Mouse (Mus musculus) limb, embryonic 12.5 days (tissue): ENCODE data around the gene Bglap. TPM values are rescaled to one million over a fixed set of nuclear protein-coding genes. Genes with fewer than 3 reads are reported as not detected.

ENCODE experiments used
- ATAC-seq: fragments of 200-750 bp; cut with Nextera tagmentation; 2 replicates; pipeline ENCODE4 v1.8.0; 2017; ENCODE audit warnings: low read depth, moderate TSS enrichment; ENCODE audit not compliant: insufficient number of reproducible peaks, insufficient read depth, low FRiP score, low TSS enrichment
- H3K27ac ChIP-seq: fragments of 300-500 bp; sonication (generic); 2 replicates; pipeline ENCODE4 v1.5.1; 2016; ENCODE audit warnings: mild to moderate bottlenecking, moderate library complexity
- H3K27me3 ChIP-seq: fragments of 300-500 bp; sonication (generic); 2 replicates; pipeline ENCODE4 v1.6.1; 2016; ENCODE audit warnings: mild to moderate bottlenecking, moderate library complexity
- H3K36me3 ChIP-seq: fragments of 300-500 bp; sonication (generic); 2 replicates; pipeline ENCODE4 v1.6.1; 2016; ENCODE audit warnings: mild to moderate bottlenecking, moderate library complexity
- H3K4me1 ChIP-seq: fragments of 300-500 bp; sonication (generic); replicated peaks from 2 replicates; pipeline ENCODE4 v1.6.1; 2016
- H3K4me2 ChIP-seq: fragments of 300-500 bp; sonication (generic); 2 replicates; pipeline ENCODE4 v1.6.1; 2016; ENCODE audit warnings: mild to moderate bottlenecking, moderate library complexity
- H3K4me3 ChIP-seq: fragments of 300-500 bp; sonication (generic); replicated peaks from 2 replicates; pipeline ENCODE4 v1.5.1; 2016; ENCODE audit warnings: mild to moderate bottlenecking
- H3K9ac ChIP-seq: fragments of 300-500 bp; sonication (generic); replicated peaks from 2 replicates; pipeline ENCODE4 v1.6.1; 2016; ENCODE audit warnings: mild to moderate bottlenecking, moderate library complexity
- H3K9me3 ChIP-seq: fragments of 300-500 bp; sonication (generic); 2 replicates; pipeline ENCODE4 v1.6.1; 2016; ENCODE audit warnings: mild to moderate bottlenecking, moderate library complexity
- WGBS: fragments of 180-500 bp; shearing (Covaris S2); methylation state at CpG from one replicate; pipeline ENCODE4 v1.1.7; 2016; 5-methylcytosine and 5-hydroxymethylcytosine counted together
- polyA plus RNA-seq: library from polyadenylated mRNA; unstranded; fragments of >200 nt; fragmentation: Nextera tagmentation; extraction: Ambion mirVana; gene quantifications from 2 replicates; pipeline ENCODE4 v1.2.1, GENCODE M21; 2016

Gene Bglap
- polyA plus RNA-seq, 1 experiment from 2014 or later = not detected

- Histone ChIP-seq H3K36me3 (peaks cover 55% of the 10 kb centered on the region), H3K4me2 (no peak overlapping the region), H3K4me1 (peaks cover 21% of the 10 kb centered on the region), H3K4me3 (no peak overlapping the region), H3K27ac (no peak overlapping the region), H3K9me3 (no peaks in the 10 kb centered on the region), H3K9ac (no peak overlapping the region), H3K27me3 (no peaks in the 10 kb centered on the region)
- WGBS = 85% methylated on average over 4 of the region's 4 CpGs
- ATAC-seq = no peak
Measured at GRCm38 (mm10) chr3:88411681-88412080, 27.4 kb upstream of the Bglap start.

GRCm38 (mm10) chr3:88410645-88411031, 26.4 kb upstream of the Bglap start:
- no peaks in the 10 kb centered on the region for H3K9me3 ChIP-seq
- 20% methylated on average over 7 of the region's 7 CpGs for WGBS
- peak overlapping the region; percentile 76 for H3K4me2 ChIP-seq
- H3K27me3 ChIP-seq = no peaks in the 10 kb centered on the region
- peak overlapping the region; percentile 84 for H3K9ac ChIP-seq
- H3K27ac ChIP-seq = peak overlapping the region; percentile 95
- ATAC-seq = no peak
- peaks cover 49% of the 10 kb centered on the region for H3K36me3 ChIP-seq
- peaks cover 21% of the 10 kb centered on the region for H3K4me1 ChIP-seq
- peak overlapping the region; percentile 77 for H3K4me3 ChIP-seq

GRCm38 (mm10) chr3:88409741-88410644, 25.7 kb upstream of the Bglap start, which contains the start of gene Pmf1:
Gene Pmf1 (minus strand): TSS chr3:88410331.
- peak; percentile 89 for ATAC-seq
- peaks cover 21% of the 10 kb centered on the region for H3K4me1 ChIP-seq
- no peaks in the 10 kb centered on the region for H3K27me3 ChIP-seq
- peaks cover 43% of the 10 kb centered on the region for H3K36me3 ChIP-seq
- H3K9ac ChIP-seq = peak within 1 kb of the TSS; percentile 84
- H3K27ac ChIP-seq = peak within 1 kb of the TSS; percentile 95
- peak within 1 kb of the TSS; percentile 77 for H3K4me3 ChIP-seq
- WGBS = 1% methylated on average over 54 of the region's 54 CpGs
- H3K4me2 ChIP-seq = peak within 1 kb of the TSS; percentile 76
- no peaks in the 10 kb centered on the region for H3K9me3 ChIP-seq

- peak overlapping the region; percentile 84 for H3K9ac ChIP-seq
- peak overlapping the region; percentile 95; the same call in 1 of the 2 replicates for H3K27ac ChIP-seq
- no peak for ATAC-seq
Measured at GRCm38 (mm10) chr3:88408953-88409352, 24.7 kb upstream of the Bglap start.

GRCm38 (mm10) chr3:88407529-88407928, 23.3 kb upstream of the Bglap start:
- Histone ChIP-seq H3K4me3 (no peak overlapping the region), H3K9ac (no peak overlapping the region), H3K9me3 (no peaks in the 10 kb centered on the region), H3K27me3 (no peaks in the 10 kb centered on the region), H3K4me2 (no peak overlapping the region), H3K27ac (no peak overlapping the region), H3K4me1 (peaks cover 21% of the 10 kb centered on the region), H3K36me3 (peaks cover 40% of the 10 kb centered on the region)
- no peak for ATAC-seq
- WGBS = 59% methylated on average over 7 of the region's 7 CpGs

More at GRCm38 (mm10) chr3:88408953-88409352, 24.7 kb upstream of the Bglap start:
- no peaks in the 10 kb centered on the region for H3K27me3 ChIP-seq
- peak overlapping the region; percentile 77 for H3K4me3 ChIP-seq
- WGBS = 64% methylated on average over 5 of the region's 5 CpGs
- peak overlapping the region; percentile 76 for H3K4me2 ChIP-seq
- peaks cover 40% of the 10 kb centered on the region for H3K36me3 ChIP-seq
- H3K4me1 ChIP-seq = peaks cover 21% of the 10 kb centered on the region
- H3K9me3 ChIP-seq = no peaks in the 10 kb centered on the region

GRCm38 (mm10) chr3:88407090-88407489, 22.8 kb upstream of the Bglap start:
- Histone ChIP-seq H3K4me2 (no peak overlapping the region), H3K9me3 (no peaks in the 10 kb centered on the region), H3K4me1 (peaks cover 21% of the 10 kb centered on the region), H3K27me3 (no peaks in the 10 kb centered on the region), H3K4me3 (no peak overlapping the region), H3K27ac (no peak overlapping the region), H3K9ac (no peak overlapping the region), H3K36me3 (peaks cover 40% of the 10 kb centered on the region)
- 8% methylated on average over 2 of the region's 2 CpGs for WGBS
- ATAC-seq = no peak

GRCm38 (mm10) chr3:88403522-88404230, 19.4 kb upstream of the Bglap start:
- Histone ChIP-seq H3K27me3 (no peaks in the 10 kb centered on the region), H3K4me3 (no peak overlapping the region), H3K36me3 (peaks cover 48% of the 10 kb centered on the region), H3K27ac (no peak overlapping the region), H3K4me1 (peaks cover 14% of the 10 kb centered on the region), H3K9me3 (no peaks in the 10 kb centered on the region), H3K4me2 (no peak overlapping the region), H3K9ac (no peak overlapping the region)
- no peak for ATAC-seq
- 93% methylated on average over 10 of the region's 10 CpGs for WGBS

GRCm38 (mm10) chr3:88398666-88399065, 14.4 kb upstream of the Bglap start:
- no peak overlapping the region for H3K27ac ChIP-seq
- no peak overlapping the region for H3K4me2 ChIP-seq
- no peaks in the 10 kb centered on the region for H3K9me3 ChIP-seq
- H3K4me3 ChIP-seq = no peak overlapping the region
- H3K4me1 ChIP-seq = no peaks in the 10 kb centered on the region
- H3K36me3 ChIP-seq = peaks cover 76% of the 10 kb centered on the region
- WGBS = 68% methylated on average over 2 of the region's 2 CpGs
- H3K27me3 ChIP-seq = no peaks in the 10 kb centered on the region
- no peak overlapping the region for H3K9ac ChIP-seq
- no peak for ATAC-seq

- H3K9me3 ChIP-seq = no peaks in the 10 kb centered on the region
- 90% methylated on average over 8 of the region's 8 CpGs for WGBS
- no peak overlapping the region for H3K4me3 ChIP-seq
- no peak overlapping the region for H3K4me2 ChIP-seq
- H3K4me1 ChIP-seq = no peaks in the 10 kb centered on the region
- no peak for ATAC-seq
- H3K36me3 ChIP-seq = peaks cover 71% of the 10 kb centered on the region
- H3K27me3 ChIP-seq = no peaks in the 10 kb centered on the region
- no peak overlapping the region for H3K9ac ChIP-seq
- H3K27ac ChIP-seq = no peak overlapping the region
Measured at GRCm38 (mm10) chr3:88395742-88396141, 11.5 kb upstream of the Bglap start.

- H3K9me3 ChIP-seq = no peaks in the 10 kb centered on the region
- H3K4me3 ChIP-seq = no peak overlapping the region
- no peak overlapping the region for H3K9ac ChIP-seq
- no peak overlapping the region for H3K4me2 ChIP-seq
- no peaks in the 10 kb centered on the region for H3K4me1 ChIP-seq
- ATAC-seq = no peak
- H3K27me3 ChIP-seq = no peaks in the 10 kb centered on the region
- no peak overlapping the region for H3K27ac ChIP-seq
- peaks cover 72% of the 10 kb centered on the region for H3K36me3 ChIP-seq
- WGBS = 90% methylated on average over 6 of the region's 6 CpGs
Measured at GRCm38 (mm10) chr3:88395288-88395687, 11.0 kb upstream of the Bglap start.

GRCm38 (mm10) chr3:88393776-88394375, 9.6 kb upstream of the Bglap start:
- 86% methylated on average over 9 of the region's 9 CpGs for WGBS
- Histone ChIP-seq H3K36me3 (peaks cover 68% of the 10 kb centered on the region), H3K9ac (no peak overlapping the region), H3K27me3 (no peaks in the 10 kb centered on the region), H3K9me3 (no peaks in the 10 kb centered on the region), H3K4me1 (no peaks in the 10 kb centered on the region), H3K27ac (no peak overlapping the region), H3K4me2 (no peak overlapping the region), H3K4me3 (no peak overlapping the region)
- no peak for ATAC-seq
